Mouse (Mus musculus) liver, adult 2 months (tissue): ENCODE data around the gene Taf13. TPM values are rescaled to one million over a fixed set of nuclear protein-coding genes. Genes with fewer than 3 reads are reported as not detected.

Source experiments
- DNase-seq: peaks from one replicate; pipeline ENCODE4 v3.0.0-alpha.2; 2011; ENCODE audit warnings: low read depth, low spot score; ENCODE audit errors: extremely low read depth
- H3K27ac ChIP-seq: fragments of 200-500 bp; replicated peaks from 2 replicates; pipeline ENCODE4 v1.5.1; 2012; ENCODE audit warnings: low read depth, mild to moderate bottlenecking, control low read depth, inconsistent platforms, low read length; ENCODE audit not compliant: insufficient read depth
- H3K27me3 ChIP-seq: fragments of 200-500 bp; 2 replicates; pipeline ENCODE4 v1.6.1; 2012; ENCODE audit warnings: mild to moderate bottlenecking, moderate library complexity, low read length, inconsistent platforms; ENCODE audit not compliant: control insufficient read depth, insufficient read depth
- H3K36me3 ChIP-seq: fragments of 200-500 bp; 2 replicates; pipeline ENCODE4 v1.6.1; 2012; ENCODE audit warnings: low read length, inconsistent platforms; ENCODE audit not compliant: control insufficient read depth, insufficient read depth
- H3K4me1 ChIP-seq: fragments of 200-500 bp; 2 replicates; pipeline ENCODE4 v1.6.1; 2011; ENCODE audit warnings: low read length; ENCODE audit not compliant: control insufficient read depth, insufficient read depth
- H3K4me3 ChIP-seq: fragments of 200-500 bp; 2 replicates; pipeline ENCODE4 v1.5.1; 2011; ENCODE audit warnings: low read depth, mild to moderate bottlenecking, control low read depth, low read length, moderate library complexity; ENCODE audit not compliant: insufficient read depth
- H3K79me2 ChIP-seq: fragments of 200-500 bp; 2 replicates; pipeline ENCODE4 v1.6.1; 2012; ENCODE audit warnings: inconsistent platforms, mild to moderate bottlenecking, low read length, moderate library complexity; ENCODE audit not compliant: control insufficient read depth, insufficient read depth
- H3K9ac ChIP-seq: fragments of 200-500 bp; 2 replicates; pipeline ENCODE4 v1.6.1; 2012; ENCODE audit warnings: low read depth, mild to moderate bottlenecking, control low read depth, inconsistent platforms, low read length
- CTCF ChIP-seq: fragments of 200-500 bp; IDR thresholded peaks from 2 replicates; pipeline ENCODE4 v1.5.1; 2011; ENCODE audit warnings: low read depth, low read length, control low read depth
- POLR2A ChIP-seq: fragments of 200-500 bp; IDR thresholded peaks from 2 replicates; pipeline ENCODE4 v1.6.1; 2011; ENCODE audit warnings: low read length, control low read depth; ENCODE audit not compliant: insufficient read depth; ENCODE audit errors: extremely low read depth
- WGBS: fragments of 180-500 bp; shearing (Covaris S2); methylation state at CpG from one replicate; pipeline ENCODE4 v1.1.7; 2018; 5-methylcytosine and 5-hydroxymethylcytosine counted together
- polyA plus RNA-seq: library from polyadenylated mRNA; depleted of rRNA; stranded (reverse); fragments of >200 nt; gene quantifications from 2 replicates; pipeline ENCODE4 v1.2.3, GENCODE M21; 2012; rRNA removed
- total RNA-seq: library from RNA; depleted of rRNA; stranded (reverse); fragments of >200 nt; gene quantifications from 2 replicates; pipeline ENCODE4 v1.2.3, GENCODE M21; 2014; rRNA removed

The Taf13 gene
- 7.3 and 9.9 TPM in 2 replicates for total RNA-seq
- 2.5 and 3.0 TPM in 2 replicates for polyA plus RNA-seq

DNA sequence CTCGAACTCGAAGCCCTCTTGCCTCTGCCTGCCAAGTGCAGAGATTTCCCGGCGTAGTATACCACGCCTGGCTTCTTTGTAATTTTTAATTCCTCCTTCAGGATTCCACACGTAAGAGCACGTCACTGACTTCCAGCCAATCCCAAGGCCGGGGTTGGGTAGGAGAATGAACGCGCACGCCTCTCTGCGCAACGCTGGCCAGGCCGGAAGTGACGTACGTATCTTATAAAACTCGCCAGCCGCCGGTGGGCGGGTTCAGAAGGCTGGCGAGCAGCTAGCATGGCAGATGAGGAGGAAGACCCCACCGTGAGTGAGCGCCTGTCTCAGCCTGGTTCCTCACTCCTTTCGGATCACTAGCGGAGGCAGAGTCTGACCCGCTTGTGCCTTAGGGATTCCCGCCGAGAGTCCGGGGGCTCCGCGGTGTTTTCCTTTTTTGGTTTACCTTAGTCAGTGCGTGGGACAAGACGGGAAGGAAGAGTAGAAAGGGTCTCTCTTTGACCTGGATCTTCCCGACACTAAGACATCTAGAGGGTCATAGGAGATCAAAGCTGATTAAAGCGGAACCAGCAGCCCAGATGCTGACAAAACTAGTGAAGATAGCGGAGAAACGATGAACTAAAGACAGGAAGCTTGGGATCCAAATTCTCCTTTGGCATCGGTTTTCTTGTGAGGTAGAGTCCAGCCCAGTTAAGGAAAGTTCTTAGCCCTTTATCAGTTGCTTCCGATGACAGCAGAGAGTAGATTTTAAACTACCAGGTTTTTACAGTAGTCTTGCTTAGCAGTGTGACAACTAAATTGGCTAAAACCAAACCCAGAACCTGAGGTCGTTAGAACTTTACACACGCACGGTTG, at the start of gene Taf13:
Gene Taf13, plus strand, starts transcription at position 256 of the 852 bp plus-strand sequence.
- no peaks in the 10 kb centered on the region for H3K36me3 ChIP-seq
- under 1% methylated on average over 42 of the region's 42 CpGs for WGBS
- H3K79me2 ChIP-seq, result peaks cover 8% of the 10 kb centered on the region; the same call in 1 of the 2 replicates
- H3K4me3 ChIP-seq, result peak within 1 kb of the TSS; percentile 93
- peak; percentile 92 for DNase-seq
- peak within 1 kb of the TSS; percentile 89 for H3K9ac ChIP-seq
- no peaks in the 10 kb centered on the region for H3K4me1 ChIP-seq
- no peaks in the 10 kb centered on the region for H3K27me3 ChIP-seq
- TF ChIP-seq POLR2A (peak; percentile 100), CTCF (no peak)
- H3K27ac ChIP-seq, result peak within 1 kb of the TSS; percentile 65

DNA sequence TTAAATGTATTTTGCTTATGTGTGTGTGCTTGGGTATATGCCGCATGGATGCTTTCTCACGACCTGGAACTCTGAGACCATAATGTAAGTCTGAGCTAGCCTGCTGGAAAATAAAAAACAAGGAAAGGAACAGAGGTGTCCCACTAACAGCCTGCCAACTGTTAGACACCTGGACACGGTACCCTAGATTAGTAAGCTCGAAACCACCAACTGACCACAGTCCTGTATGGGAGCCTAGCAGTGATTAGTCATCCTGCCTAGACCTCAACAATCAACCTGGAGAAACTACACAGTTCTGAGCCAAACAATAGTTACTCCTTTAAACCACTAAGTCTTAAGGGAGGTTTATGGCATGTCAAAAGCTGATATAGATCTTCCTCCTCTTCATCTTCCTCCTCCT, 48.1 kb upstream of the Taf13 start:
- TF ChIP-seq CTCF, result no peak
- no peak for TF ChIP-seq POLR2A
- H3K9ac ChIP-seq, result no peak overlapping the region
- no peaks in the 10 kb centered on the region for H3K27me3 ChIP-seq
- no peaks in the 10 kb centered on the region for H3K36me3 ChIP-seq
- no peaks in the 10 kb centered on the region for H3K4me1 ChIP-seq
- H3K27ac ChIP-seq, result no peak overlapping the region
- H3K4me3 ChIP-seq, result no peak overlapping the region
- WGBS, result 85% methylated on average over 4 of the region's 4 CpGs
- H3K79me2 ChIP-seq, result no peaks in the 10 kb centered on the region
- DNase-seq, result no peak

DNA sequence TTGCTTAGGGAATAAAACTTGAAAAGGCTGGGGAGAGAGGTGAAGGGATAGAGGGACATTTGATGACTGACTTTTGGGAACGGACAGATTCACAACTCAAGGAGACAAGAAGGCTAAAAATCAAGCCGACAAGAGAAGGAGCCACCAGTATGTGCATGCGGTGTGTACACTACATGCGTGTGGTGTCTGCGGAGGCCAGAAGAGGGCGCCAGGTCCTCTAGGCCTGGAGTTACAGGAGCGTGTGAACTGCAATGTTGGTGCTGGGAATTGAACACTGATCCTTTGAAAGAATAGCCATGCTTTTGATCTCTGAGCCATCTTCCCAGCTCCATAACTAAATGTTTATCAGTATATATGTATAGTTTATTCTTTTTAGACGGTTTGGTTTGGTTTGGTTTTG, 43.0 kb upstream of the Taf13 start:
- DNase-seq, result no peak
- H3K79me2 ChIP-seq, result no peaks in the 10 kb centered on the region
- TF ChIP-seq POLR2A, result no peak
- TF ChIP-seq CTCF, result 0 out of 2 replicates have a peak, but pooled peaks have one; percentile 1
- no peak overlapping the region for H3K27ac ChIP-seq
- H3K36me3 ChIP-seq, result no peaks in the 10 kb centered on the region
- no peaks in the 10 kb centered on the region for H3K4me1 ChIP-seq
- WGBS, result 93% methylated on average over 8 of the region's 8 CpGs
- no peak overlapping the region for H3K9ac ChIP-seq
- no peak overlapping the region for H3K4me3 ChIP-seq
- no peaks in the 10 kb centered on the region for H3K27me3 ChIP-seq

DNA sequence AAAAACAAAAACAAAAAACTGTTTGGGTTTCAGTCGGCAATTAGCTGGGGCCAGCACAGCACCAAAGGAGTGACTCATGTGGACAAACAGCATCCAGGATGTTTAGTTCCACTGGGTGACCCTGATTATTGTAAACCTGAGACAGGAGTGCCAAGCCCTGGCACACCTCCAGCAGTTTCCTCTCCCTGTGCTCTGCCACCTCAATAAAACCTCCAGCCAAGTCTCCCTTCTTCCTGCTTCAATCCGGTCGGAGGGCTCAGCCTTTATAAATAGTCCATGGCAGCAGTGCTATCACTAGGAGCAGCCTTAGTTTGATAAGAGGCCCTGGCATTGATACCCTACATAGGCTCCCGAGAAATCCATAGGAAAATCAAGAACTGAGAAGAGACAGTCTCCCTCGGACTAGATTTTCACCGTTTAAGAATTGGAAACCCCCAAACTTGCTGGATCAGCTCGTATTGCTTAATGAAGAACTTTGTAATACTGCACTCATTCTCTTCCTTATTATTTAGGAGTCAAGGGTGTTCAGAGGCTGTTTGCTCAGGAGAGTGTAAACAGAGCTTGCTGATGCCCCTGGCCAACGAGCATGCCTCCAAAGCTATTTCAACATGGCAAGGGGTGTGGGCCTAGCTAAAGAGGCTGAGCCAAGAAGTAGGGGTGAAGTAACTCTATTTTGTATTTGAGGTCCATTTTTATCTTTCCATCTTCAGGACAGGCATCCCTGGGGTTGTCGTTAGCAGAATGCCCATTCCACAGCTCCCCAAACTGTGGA, 38.2 kb upstream of the Taf13 start:
- Histone ChIP-seq H3K9ac (no peak overlapping the region), H3K36me3 (no peaks in the 10 kb centered on the region), H3K27me3 (peaks cover 5% of the 10 kb centered on the region; the same call in 1 of the 2 replicates), H3K4me3 (no peak overlapping the region), H3K4me1 (peaks cover 5% of the 10 kb centered on the region; the same call in 1 of the 2 replicates), H3K27ac (peak overlapping the region; percentile 71), H3K79me2 (no peaks in the 10 kb centered on the region)
- DNase-seq, result peak; percentile 95
- no peak for TF ChIP-seq POLR2A
- no peak for TF ChIP-seq CTCF
- WGBS, result 11% methylated on average over 9 of the region's 9 CpGs

DNA sequence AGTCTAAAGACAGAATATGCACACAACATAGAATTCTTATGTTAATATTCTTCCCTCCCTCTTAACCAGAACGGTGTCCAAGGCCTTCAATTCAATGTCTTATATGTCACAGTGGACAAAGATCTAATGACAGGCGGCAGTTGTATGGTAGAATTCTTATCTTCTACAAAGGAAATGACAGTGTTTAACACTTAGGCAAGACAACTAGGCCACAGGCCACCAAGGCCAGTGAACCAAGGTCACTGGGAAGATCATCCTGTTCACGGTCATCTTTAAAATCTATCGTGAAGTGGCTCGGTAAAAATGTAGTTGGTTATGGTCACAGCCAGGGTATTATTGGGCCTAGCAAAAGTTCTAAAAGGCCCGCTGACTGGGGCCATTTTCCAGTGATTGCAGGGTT, 37.5 kb upstream of the Taf13 start, which contains the start of gene 1700013F07Rik:
Gene 1700013F07Rik, plus strand, starts transcription at position 200 of the 400 bp plus-strand sequence.
- TF ChIP-seq CTCF, result no peak
- TF ChIP-seq POLR2A, result no peak
- Histone ChIP-seq H3K27ac (peak within 1 kb of the TSS; percentile 71), H3K36me3 (no peaks in the 10 kb centered on the region), H3K9ac (no peak within 1 kb of the TSS), H3K4me1 (peaks cover 5% of the 10 kb centered on the region; the same call in 1 of the 2 replicates), H3K27me3 (peaks cover 5% of the 10 kb centered on the region; the same call in 1 of the 2 replicates), H3K79me2 (no peaks in the 10 kb centered on the region), H3K4me3 (no peak within 1 kb of the TSS)
- no peak for DNase-seq
- 48% methylated on average over 6 of the region's 6 CpGs for WGBS
